Mouse (Mus musculus): ENCODE data around the gene Dnal1. TPM values are rescaled to one million over a fixed set of nuclear protein-coding genes. Genes with fewer than 3 reads are reported as not detected.

Dnal1 gene
- polyA plus RNA-seq, 1 experiment from 2014 or later, result 3.3 TPM

Other genes with a start within 250 kb of the Dnal1 start
- gene Numb, start 192.4 kb upstream of the Dnal1 start, polyA plus RNA-seq (2015; fragmentation: Nextera tagmentation; extraction: Ambion mirVana), result 28.0 and 29.5 TPM in 2 replicates
- gene Riox1, start 163.8 kb upstream of the Dnal1 start, polyA plus RNA-seq (2015; fragmentation: Nextera tagmentation; extraction: Ambion mirVana), result 7.9 and 10.2 TPM in 2 replicates
- not detected in 2 replicates for gene Heatr4, start 129.5 kb upstream of the Dnal1 start, polyA plus RNA-seq (2015; fragmentation: Nextera tagmentation; extraction: Ambion mirVana)
- 65.8 and 78.0 TPM in 2 replicates for gene Acot2, start 126.5 kb upstream of the Dnal1 start, polyA plus RNA-seq (2015; fragmentation: Nextera tagmentation; extraction: Ambion mirVana)
- gene Acot1, start 104.9 kb upstream of the Dnal1 start, polyA plus RNA-seq (2015; fragmentation: Nextera tagmentation; extraction: Ambion mirVana), result 27.7 and 29.8 TPM in 2 replicates
- 0.16 and 0.29 TPM in 2 replicates for gene Acot4, start 76.0 kb upstream of the Dnal1 start, polyA plus RNA-seq (2015; fragmentation: Nextera tagmentation; extraction: Ambion mirVana)
- gene Gm49366, start 75.4 kb upstream of the Dnal1 start, polyA plus RNA-seq (2015; fragmentation: Nextera tagmentation; extraction: Ambion mirVana), result not detected in 2 replicates
- 0.56 and 0.73 TPM in 2 replicates for gene Acot3, start 62.2 kb upstream of the Dnal1 start, polyA plus RNA-seq (2015; fragmentation: Nextera tagmentation; extraction: Ambion mirVana)
- gene Acot5, start 45.0 kb upstream of the Dnal1 start, polyA plus RNA-seq (2015; fragmentation: Nextera tagmentation; extraction: Ambion mirVana), result 0.10 TPM in 1 of 2 replicates, not detected in the other
- 0.83 and 0.93 TPM in 2 replicates for gene Acot6, start 13.7 kb upstream of the Dnal1 start, polyA plus RNA-seq (2015; fragmentation: Nextera tagmentation; extraction: Ambion mirVana)
- gene Pnma1, start 34.1 kb downstream of the Dnal1 start, polyA plus RNA-seq (2015; fragmentation: Nextera tagmentation; extraction: Ambion mirVana), result 0.42 and 0.55 TPM in 2 replicates
- 6.0 and 10.0 TPM in 2 replicates for gene Elmsan1, start 104.5 kb downstream of the Dnal1 start, polyA plus RNA-seq (2015; fragmentation: Nextera tagmentation; extraction: Ambion mirVana)
- gene Ptgr2, start 170.9 kb downstream of the Dnal1 start, polyA plus RNA-seq (2015; fragmentation: Nextera tagmentation; extraction: Ambion mirVana), result 69.3 and 89.7 TPM in 2 replicates
- gene Zfp410, start 202.5 kb downstream of the Dnal1 start, polyA plus RNA-seq (2015; fragmentation: Nextera tagmentation; extraction: Ambion mirVana), result 46.3 and 56.1 TPM in 2 replicates
- gene Coq6, start 247.3 kb downstream of the Dnal1 start, polyA plus RNA-seq (2015; fragmentation: Nextera tagmentation; extraction: Ambion mirVana), result 73.7 and 77.7 TPM in 2 replicates
- gene Fam161b, start 247.5 kb downstream of the Dnal1 start, polyA plus RNA-seq (2015; fragmentation: Nextera tagmentation; extraction: Ambion mirVana), result 7.1 TPM in 2 replicates

Measured in heart, embryonic 15.5 days (tissue).